Mouse (Mus musculus) adipocyte (in vitro differentiated cells): ENCODE measurements at regions not wholly inside any gene's neighbourhood (a gene's known extent, or its start where the extent isn't known, plus 50 kb on each side); places are given as distances from the start of the nearest gene placed in this dataset.
A peak's percentile ranks its signal among the peaks of the same experiment; 100 is the strongest.

Experiments
- DNase-seq: peaks from one replicate; pipeline ENCODE4 v3.0.0-alpha.2; 2016; ENCODE audit warnings: low spot score

DNA sequence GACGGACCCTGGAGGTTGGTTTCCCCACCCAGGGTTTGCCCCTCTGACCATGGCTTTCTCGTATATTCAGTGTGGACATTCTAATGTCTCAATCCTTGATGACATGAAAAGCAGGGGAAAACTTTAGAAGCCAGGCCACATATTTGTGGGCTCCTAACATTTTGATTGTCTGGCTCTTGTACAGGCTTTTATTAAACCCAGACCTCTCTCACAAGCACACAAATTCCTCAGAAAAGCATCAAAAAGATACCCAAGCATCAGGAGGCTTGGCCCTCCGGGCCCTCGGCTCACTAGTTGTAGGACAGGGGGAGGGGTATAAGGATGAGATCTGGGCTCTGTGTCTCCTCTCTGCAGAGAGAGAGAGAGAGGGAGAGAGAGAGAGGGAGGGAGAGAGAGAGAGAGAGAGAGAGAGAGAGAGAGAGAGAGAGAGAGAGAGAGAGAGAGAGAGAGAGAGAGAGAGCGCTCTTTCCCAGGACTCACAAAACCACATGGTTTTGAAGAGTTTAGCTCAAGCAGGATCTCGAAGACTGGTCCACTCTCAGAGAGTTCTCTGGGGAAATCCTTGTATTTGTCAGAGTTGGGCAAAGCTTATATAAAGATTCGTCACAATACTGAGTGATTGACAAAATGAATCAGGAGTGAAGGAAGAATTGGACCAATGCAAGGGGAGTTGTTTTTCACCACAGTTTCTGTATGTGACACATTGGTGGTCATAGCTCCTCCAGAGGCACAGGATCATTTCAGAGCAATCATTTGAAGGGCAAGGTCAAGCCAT is 167.2 kb upstream of the Cxcl12 start:
- no peak for DNase-seq

DNA sequence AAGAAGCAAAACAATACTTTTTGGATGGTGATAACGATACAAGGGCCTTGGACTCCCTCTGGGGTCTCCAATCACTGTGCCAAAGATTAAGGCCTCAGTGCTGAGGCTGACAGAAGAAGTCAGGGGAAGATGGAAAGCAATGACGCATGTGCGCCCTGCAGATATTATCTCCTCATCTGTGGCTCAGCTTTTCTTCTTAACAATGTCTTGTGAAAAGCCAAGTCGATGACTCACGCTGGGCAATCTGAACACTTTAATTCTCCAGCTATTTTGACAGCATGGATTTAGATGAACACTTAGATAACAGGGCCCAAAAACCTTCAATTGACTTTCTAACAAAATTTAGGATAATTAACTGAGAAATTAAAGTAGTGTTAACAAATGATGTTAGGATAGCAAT is 155.7 kb upstream of the Cxcl12 start:
- DNase-seq, result no peak

DNA sequence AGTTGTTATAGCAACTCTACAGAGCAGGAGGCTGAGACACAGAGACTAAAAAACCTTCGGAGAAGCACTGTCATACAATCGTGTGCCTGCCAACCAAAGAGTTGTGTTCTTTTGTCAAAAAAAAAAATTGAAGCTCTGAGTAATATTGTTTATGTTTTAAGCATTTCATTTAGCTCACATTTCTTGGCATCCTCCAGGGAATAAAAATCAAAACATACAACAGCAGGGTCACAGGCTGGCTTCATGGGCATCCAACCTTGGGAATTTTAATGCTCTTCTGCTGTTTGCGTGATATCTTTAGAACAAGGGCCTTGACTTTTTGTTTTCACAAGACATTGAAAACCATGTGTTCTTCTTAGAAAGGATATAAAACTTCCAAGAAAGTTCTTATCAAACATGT is 152.9 kb upstream of the Cxcl12 start:
- no peak for DNase-seq

DNA sequence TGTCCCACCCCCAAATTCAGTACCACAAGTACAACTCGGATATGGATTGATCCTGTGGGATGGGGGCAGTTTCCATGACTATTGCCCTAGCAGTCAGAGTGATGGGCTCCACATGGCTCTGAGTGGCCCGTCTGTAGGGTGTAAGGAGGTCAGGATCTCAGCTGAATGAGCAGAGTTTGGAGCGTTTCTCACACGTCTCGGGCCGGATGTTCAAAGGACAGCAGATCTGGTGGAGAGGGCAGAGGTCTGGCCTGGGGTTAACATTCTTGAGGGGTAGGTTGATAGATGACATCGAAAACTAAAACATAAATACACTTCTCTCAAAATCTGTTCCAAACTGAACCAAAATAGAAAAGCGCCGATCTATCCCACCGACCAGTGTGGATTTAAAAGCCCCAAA is 146.5 kb upstream of the Cxcl12 start:
- no peak for DNase-seq

DNA sequence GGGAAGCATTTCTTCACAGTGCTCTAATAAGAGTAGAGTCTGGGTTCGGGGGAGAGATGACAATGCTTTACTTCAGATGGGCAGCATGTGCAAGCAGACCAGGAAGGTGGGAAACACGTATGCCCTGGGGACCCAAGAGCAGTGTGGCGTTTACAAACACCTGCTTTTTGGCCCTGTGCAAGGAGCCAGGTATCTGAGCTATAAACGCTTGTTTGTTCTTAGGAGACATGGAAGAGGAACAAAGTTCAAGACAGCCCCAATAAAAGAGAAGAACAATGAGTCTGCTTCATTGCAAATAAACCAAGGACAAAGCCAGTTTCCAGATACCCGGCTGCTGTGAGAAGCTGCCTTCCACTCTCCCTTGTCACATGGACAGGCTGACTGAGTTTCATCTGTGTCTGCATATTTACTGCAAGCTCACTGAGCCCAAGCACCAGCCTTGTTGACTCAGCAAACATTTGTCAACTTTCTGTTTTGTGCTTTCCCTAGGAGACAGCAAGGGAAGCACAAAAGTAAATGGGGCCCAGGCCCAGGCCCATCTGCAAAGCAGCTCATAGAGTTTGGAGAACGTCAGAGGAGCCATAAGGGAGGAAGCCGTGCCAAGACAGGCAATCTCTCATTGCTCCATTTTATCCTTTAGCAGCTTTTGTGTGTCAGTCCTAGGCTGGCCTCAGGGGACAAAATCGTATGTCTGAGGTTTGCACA is 136.1 kb upstream of the Cxcl12 start:
- peak; percentile 24 for DNase-seq

DNA sequence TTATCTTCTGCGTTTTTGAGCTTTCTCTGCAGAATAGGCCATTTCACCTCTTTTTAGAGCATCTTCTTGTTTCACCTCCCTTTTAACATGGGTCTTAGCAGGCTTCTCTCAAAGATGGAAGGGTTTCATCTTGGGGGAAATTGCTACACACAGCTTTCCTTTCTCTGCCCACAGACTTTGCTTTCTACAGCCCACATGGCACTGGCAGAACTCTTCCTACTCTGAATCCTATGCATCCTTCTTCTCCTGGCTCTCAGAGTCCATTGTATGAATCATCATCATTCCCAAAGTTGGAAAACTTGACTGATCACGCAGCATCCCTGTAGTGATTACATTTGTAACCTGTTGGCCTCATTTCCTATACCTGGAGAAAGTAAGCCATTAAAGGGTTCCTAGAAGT is 124.6 kb upstream of the Cxcl12 start:
- no peak for DNase-seq

DNA sequence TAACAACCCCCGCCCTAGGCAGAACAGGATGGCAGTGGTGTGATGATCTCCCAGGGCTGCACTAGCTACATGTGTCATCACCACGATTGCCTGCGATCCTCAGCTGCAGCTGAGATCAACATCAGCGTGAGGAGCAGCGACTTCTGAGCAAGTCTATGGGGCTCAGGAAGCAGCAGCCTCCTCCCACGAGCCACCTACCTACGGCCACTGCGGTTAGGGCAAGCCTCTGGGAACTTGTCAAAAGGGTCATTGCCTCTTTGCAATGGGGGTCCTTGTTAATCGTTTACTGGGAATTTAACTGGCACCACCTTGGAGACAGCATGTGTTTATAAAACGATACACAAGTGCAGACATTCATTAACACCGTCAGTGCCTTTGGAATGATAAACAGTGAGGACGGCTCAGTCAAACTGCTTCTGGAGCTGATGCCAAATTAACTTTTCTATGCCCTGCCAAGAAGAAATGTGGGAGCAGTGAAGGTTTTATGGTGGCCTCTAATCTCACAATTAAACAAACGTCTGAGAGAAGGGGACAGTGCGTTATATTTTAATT is 118.8 kb upstream of the Cxcl12 start:
- DNase-seq, result no peak

DNA sequence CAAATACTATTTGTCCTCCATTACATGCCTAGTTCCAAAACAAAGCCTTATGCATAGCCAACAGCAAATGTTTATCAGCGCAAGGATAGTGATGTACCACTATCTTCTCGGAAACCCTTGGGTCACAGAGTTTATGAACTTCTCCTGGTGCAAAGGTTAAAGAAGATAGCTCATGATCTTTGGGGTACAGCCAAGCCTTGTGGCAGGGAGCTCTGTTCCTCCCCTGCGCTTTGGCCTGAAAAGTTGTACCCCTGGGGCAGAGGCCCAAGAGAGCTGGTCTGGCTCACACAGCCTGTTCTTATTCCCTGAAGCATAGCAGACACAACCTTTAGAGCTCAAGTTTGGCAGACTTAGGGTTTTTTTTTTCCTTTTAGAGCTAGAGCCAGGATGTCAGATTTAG is 107.6 kb upstream of the Cxcl12 start:
- peak; percentile 37 for DNase-seq

DNA sequence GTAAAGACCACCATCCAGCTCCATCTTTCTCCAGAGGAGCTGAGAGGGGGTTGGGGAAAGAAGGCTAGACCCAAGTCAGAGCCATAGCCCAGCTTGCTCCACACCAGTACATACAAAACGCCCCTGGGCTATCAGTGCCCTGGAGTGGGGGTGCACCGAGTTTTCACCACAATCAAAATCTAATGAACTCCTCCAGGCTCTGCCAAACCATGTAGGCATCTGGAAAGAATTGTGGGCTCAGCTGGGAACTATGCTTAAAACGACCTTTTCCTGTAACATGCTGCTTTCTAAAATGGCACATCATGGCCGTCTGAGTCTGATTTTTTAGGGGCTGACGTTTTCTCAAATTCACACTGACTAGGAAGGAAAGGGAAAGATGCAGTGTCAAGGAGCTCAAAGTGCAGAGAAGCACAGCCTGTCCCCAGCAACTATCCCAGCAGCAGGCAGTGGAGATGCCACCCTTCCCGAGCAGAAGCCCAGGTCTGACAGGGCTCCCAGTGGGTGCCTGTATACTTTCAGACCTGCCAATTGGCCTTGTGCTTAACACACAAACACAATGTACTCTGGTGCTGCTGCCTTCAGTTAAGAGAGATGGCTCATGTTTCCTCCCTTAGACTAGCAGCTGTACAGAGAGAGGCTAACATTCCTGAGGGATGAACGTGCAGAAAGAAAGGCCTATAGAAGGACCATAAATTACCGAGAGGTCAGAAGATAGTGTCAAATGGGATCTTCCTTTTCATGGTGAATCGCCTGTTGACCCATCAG is 100.6 kb upstream of the Cxcl12 start:
- peak; percentile 18 for DNase-seq

DNA sequence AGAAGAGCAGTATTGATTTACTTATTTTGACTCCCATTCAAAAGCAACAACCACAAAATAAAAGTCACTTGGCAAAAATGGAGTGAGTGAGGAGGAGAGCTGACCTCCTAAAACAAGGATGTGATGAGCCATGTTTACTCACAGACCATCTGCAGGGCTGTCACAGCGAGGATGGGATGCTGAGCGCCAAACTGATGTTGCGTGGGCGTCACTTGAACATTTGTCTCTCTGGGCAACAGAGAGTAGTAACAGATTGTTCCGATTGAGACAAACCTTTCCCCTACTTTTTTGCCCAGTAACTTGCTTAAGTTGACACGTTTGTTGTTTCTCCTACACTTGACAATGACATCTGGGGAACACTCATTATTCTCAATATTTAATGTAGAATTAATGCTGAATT is 97.0 kb upstream of the Cxcl12 start:
- peak; percentile 45 for DNase-seq

DNA sequence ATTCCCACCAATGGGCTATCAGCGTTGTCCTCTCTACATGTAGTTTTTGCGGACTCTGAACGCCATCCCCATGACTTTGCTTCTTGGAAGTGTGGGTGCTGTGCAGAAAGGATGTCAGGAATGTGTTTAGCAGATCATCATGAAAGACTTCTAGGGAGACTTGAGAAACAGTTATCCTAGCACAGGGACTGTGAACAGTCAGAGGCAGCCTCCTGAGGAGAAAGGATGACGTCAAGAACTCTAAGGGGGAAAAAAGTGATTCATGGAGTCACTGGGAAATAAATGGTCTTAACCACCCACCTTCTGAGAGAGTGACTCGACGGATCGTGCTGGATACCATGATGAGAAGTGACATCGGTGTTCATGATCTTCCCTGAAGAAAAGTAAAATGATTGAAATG is 96.5 kb upstream of the Cxcl12 start:
- DNase-seq, result no peak

DNA sequence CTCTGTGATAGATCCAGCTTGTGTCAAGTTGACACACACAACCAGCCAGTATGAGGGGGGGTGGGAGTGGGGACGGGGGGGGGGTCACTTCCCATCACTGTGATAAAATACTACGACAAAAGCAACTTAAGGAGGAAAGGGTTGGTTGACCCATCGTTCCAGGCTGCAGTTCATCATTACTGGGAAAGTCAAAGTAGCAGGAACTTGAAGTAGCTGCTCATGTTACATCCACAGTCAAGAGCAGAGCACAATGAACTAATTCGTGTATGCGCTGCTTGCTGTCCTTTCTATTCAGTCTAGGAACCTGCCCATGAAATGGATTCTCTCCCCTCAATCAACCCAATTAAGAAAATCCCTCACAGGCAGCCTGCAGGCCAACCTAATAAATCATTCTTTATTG is 88.8 kb upstream of the Cxcl12 start:
- DNase-seq, result no peak

DNA sequence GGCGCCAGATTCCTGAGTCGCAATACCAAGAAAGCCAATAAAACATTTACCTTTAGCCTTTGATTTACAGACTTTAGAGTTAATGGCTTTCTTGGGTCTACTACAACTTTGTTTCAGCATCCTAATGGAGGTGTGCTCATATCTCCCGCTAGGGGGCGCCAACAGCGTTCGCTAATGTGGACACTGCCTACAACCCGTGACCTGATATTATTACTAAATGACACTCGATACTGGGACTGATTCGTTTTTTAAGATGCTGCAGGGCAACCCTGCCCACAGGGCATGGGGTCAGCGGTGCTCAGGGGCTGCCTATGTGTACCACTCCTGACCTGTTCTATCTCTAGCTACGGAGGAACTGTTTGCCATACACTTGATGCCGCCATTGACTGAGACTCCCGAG is 87.4 kb upstream of the Cxcl12 start:
- DNase-seq, result peak; percentile 23

DNA sequence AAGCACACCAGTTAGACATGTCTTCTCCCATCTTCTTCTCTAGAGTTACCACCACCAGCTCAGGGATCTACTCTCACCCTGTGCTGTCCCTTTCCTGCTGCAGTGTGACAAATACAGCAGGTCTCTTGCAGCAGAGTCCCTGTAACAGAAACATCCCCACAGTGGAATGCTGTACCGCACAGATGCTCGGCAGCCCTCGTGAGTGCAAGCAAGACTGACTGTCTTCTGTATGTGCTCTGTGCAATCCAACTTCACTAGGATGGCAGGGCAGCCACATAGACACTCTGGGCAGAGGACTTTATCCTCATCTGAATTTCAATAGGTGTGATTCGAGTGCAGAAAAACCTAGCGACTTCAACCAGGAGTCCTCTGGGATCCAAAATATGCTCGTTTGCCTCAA is 84.1 kb upstream of the Cxcl12 start:
- no peak for DNase-seq

DNA sequence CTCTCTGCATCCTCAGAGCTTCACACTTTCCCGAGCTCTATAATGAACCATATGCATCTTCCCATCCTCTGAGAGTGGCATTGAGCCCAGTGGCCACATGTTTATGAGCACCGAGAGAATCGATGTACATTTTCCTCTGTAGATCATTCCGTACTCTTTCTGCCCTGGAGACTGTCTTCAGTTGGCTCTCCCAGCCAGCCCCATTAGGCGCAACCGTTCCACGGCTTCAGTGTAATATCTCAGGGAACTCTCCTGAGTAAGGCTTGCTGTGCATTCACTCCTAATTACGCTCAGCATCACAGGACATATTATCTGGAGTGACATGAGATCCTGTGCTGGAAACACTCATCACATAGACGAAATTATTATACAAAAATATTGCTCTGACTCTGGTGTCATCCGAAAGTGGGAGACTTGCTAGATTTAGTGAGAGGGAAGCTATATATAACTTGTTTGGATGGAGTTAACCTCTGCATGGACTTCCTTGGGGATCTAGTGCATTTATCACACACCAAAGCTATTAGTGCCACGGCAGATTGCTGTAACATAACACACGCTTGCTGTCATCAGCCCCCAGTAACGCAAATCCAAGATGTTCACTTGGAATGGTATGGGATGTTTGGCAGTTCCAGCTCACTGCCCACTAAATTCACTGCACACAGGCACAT is 83.4 kb upstream of the Cxcl12 start:
- no peak for DNase-seq

DNA sequence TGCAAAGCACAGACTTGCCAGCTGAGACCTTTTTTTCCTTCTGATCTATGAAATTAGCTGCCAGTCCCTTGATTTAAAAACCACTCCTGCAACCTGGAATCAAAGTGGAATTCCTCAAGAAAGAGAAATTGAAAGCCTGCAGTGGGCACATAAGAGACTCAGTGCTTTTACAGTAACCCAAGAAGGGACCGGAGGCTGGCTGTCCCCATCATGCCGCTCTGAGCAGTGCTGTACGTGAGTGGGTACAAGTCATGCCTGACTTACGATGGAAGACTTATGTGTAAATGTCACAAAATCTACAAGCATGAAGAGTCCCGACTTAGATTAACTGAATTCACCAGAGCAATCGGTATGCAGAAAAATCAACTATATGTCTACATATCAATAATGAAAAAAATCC is 73.6 kb upstream of the Cxcl12 start:
- no peak for DNase-seq

DNA sequence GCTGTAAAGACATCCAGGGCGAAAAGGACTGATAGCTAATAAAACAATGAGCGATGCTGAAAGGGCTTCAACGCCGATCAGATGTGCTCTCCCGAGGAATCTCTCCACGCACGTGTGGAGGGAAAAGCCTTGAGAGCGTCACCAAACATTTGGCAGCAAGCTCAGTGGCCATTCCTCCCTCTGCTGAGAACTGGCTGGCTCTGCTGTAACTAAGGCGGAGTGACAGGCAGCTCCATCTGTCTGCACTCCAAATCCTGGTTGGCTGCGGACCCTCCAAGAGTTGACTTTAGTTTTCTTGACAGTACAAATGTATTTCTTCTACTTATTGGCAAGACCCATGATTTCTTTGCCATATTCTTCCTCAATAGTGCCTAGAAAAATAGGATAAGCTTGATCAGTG is 68.5 kb upstream of the Cxcl12 start:
- DNase-seq, result no peak

DNA sequence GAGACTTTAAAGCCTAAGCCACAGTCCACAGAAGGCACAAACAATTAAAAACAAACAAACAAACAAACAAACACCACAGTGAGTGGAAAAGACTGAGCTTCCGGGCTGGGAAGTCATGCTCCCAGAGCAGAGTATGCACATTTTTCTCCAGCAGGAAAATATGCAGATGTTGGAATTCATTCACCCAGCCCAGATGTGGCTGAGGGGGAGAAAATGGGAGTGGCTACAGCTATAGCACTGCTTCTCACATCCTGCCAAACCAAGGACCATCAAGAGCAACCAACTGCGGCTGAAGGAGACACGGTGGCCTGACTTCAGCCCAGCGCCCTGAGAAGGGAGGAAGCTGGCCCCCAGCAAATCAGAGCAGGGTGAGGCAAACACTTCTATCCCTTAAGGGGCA is 65.6 kb upstream of the Cxcl12 start:
- DNase-seq, result no peak

DNA sequence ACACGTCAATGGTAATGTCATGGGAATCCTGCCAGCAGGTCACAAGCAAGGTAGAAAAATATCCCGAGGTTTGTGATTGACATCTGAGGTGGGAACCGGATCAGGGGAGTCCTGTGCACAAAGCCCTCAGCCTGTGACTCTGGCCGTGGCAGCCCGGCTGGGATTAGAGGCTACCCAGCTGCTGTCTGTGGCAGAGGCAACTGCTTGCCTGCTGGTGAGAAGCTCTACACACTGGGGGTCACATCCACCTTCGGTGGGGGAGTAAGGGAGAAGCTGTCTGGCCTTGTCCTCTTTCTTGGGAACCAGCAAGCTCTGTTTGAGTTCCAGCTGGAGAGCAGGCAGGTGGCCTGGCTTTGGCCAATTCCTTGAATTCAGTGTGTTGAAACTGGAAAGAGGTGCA is 64.3 kb upstream of the Cxcl12 start:
- no peak for DNase-seq

DNA sequence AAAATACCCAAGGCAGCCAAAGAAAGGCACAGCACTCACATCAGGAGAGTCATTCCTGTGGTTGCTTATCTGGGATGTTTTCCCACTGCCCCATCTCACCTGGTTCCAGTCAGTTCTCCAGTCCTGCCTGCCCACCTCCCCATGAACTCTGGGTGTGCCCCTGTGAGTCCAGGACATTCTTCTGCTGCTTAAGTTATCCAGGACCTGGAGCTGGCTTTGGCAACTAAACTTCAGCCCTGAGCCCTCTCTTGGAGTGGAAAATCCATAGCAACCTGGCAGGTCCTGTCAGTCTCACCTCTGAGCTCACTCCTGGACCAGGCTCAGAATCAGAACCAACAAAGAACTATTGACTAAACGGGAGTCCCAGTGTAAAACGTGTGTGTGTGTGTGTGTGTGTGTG is 63.9 kb upstream of the Cxcl12 start:
- DNase-seq, result no peak

DNA sequence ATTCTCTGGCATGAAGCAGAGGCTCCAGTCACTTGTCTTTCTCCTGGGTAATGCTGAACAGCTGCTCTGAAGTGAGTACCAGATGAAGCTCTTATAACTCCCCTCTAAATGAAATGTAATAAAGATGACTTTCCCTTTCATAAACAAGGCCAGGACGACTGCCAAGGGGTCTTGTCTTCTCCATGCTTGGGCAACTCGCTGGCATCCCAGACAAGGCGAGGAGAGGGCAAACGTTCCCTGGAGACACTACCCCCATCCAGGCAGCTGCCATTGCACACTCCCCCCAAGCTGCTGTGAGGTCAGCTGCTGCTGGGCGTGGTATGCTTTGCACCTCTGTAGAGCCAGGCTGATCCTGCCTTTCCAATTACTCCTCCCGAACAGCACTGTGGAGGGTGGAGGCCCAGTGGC is 63.1 kb upstream of the Cxcl12 start:
- peak; percentile 17 for DNase-seq

DNA sequence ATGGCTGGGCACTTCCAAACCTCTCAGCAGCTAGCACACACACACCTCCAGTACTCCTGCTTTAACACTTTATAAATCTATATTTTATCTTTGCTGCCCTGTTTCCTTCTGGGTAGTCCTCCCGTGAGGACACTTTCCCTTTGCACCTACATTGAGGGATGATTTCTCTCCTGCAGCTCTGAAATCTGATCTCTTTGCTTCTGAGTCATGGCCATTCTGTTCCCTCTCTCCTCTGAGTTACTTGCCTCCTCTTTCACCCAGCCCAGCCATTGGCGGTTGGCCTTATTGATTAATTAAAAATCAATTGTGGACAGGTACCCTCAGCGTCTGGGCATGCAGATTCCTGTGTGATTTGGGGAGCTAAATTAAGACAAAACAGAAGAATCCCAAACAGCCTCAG is 58.0 kb upstream of the Cxcl12 start:
- no peak for DNase-seq
